Mouse (Mus musculus): ENCODE measurements around the gene Nutm1.
"Not testable (repeated sequence)": the region's sequence is repeated elsewhere in the genome, so short reads cannot be mapped to it uniquely, and the experiment has no call there.

Nutm1 gene

DNA sequence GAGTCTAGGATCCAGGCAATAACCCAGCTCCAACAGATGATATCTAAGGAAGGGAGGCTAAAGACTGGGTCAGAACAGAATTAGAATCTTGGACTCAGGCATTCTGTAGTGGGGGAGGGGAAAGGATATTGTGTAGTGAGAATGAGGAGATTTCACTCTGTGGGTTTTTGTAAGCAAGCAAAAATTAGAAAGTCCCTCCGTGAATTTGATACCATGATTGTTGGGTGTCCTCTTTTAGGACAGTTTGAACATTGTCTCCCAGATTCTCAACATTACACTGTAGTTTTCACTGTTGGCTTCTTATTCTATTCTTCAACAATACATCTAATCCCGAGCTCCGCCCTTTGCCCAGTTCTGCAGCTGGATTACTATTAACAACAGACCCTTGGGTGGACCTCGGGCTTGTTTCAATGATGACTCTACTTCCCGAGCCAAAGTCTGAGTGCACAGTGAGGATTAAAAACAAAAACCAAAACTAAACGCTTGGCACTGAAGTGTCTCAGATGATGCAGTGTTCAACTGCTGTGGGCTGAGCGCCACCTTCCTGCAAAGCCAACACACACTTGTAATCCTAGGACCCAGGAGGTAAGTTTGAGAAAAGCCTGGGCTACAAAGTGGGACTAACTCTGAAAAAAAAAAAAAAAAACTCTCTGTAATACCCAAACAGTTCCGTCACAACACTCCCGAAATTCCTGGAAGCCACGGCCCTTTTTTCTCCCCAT, at the start of gene Nutm1:
Gene Nutm1 (minus strand): TSS at position 51 of the 722 bp plus-strand sequence.
- no peak for DNase-seq (ENCODE audit: low spot score)

DNA sequence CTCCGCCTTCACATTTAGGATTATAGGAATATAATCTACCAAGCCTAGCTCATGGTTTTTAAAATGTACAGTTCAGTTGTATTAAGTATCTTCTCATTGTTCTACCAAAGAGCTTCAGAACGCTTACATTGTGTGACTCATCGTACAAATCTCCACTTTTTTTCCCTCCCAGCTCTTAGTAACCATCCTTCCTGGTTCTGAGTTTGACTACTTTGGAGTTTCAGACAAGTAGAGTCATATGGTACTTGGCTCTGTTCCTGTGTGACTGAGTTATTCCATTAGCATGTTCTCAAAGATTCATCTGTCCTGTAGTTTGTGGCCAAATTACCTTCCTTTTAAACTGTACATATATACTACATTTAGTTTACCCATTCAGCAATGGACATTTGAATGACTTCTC, 49.6 kb upstream of the Nutm1 start:
- DNase-seq (ENCODE audit: low spot score) = no peak

DNA sequence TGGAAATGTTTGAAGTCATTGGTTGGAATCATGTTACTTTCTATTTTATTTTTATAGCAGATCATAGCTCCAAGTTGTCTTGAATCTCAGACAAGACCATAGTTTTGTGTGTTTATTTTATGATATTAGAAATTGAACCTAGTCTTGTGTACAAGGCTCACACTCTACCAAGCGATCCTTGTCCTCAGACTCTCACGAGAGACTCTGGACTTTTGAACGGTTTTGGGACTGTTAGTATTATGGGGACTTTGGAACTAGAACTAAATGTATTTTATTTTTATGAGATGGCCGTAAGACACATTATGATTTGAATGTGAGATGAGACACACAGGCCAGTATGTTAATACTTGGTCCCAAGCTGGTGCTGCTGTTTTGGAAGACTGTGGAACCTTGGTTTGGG, 39.1 kb upstream of the Nutm1 start:
- DNase-seq (ENCODE audit: low spot score) = no peak

DNA sequence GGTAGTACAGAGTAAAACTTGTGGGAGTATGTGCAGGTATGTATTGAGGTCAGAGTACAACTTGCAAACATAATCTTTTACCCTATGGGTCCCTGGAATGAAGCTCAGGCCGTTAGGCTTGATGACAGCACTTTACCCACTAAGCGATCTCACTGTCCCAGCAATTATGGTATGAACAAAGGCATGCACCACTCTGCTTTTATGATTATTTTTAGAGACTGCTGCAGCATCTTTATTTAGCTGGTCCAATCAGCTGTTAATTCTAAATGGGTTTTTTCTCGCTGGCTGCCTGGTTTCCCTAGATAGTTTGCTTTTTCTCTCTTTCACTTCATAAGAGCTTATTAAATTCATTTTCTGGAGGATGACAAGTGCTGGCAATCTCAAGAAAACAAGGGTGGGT, 37.1 kb upstream of the Nutm1 start:
- no peak for DNase-seq (ENCODE audit: low spot score)

DNA sequence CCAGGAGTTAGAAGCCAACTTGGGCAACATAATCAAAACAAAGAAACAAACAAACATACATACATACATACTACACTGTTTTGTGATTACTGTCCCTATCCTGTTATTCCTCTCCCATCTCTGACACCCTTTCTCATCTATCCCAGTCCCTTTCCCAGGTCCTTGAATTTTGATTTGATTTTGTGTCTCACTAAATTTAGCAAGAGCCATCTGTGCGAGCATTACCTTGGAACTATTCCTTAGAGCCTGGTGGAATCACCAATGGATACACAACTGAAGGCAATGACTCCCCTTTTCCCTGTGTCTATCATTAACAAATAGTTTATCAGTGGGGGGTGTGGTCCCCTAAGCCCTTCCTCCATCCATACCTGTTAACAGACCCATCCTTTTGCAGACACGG, 33.7 kb upstream of the Nutm1 start:
- DNase-seq (ENCODE audit: low spot score) = no peak

DNA sequence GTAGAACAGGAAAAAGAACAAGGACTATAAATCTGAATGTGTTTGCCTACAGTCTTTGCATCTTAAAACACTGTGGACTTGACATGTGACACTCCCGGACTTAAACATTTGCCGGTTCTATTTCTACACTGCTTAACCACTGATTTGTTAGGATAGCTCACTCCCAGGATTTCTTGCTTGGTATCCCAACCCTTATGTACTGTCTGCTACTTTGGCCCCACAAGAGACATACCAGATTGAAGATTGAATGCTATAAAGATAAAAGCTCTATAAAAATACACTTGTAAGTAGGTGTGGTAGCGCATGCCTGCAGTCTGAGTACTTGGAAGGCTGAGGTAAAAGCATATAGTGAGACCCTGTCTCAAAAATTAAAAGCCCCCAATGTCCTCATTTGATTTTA, 30.4 kb upstream of the Nutm1 start:
- no peak for DNase-seq (ENCODE audit: low spot score)

DNA sequence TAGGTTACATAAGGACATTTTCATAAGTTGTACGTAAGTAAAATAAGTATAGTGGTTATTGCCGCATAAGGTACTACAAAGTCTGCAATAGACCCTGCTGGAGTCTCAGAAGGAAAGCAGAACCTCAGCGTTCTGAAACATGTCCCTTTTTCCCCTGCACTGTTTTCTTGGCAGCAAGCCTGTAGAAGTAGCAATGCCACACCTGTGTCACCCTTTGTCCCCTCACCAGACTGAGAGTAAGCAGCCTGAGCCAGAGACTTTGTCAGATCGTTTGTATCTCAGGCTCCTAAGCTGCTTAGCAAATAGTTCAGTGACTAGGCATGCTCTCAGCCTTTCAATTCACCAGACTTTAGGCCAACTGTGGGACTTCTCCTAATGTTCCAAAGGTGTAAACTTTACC, 28.0 kb upstream of the Nutm1 start:
- DNase-seq (ENCODE audit: low spot score) = no peak

DNA sequence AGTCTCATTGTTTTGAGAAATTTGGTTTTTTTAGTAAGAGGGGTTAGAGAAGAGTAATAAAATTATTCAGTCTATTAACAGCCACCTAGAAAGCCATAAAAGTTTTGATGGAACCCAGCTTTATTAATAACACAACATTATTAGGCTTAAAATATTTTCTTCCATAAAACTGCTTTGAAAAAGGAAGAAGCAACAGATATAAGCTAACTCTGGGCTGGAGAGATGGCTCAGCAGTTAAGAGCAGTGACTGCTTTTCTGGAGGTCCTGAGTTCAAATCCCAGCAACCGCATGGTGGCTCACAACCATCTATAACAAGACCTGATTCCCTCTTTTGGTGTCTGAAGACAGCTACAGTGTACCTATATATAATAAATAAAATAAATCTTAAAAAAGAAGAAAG, 27.0 kb upstream of the Nutm1 start:
- DNase-seq (ENCODE audit: low spot score) = not testable (repeated sequence)

DNA sequence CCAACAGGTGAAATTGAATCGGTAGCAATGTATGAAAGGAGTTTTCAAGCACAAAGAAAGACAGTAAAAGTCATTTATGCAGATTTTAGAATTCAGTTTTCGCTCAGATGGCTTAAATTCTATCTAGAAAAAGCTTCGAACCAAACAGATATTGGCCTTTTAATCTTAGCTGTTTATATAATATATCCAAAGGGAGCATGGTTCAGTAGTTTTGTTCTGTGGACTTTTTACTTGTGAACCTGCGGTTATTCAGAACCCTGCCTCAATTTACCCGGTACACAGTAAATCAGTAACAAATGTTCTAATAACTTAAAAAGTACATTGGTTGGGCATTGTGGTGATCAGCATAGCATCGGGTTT, 25.9 kb upstream of the Nutm1 start:
- DNase-seq (ENCODE audit: low spot score) = no peak

DNA sequence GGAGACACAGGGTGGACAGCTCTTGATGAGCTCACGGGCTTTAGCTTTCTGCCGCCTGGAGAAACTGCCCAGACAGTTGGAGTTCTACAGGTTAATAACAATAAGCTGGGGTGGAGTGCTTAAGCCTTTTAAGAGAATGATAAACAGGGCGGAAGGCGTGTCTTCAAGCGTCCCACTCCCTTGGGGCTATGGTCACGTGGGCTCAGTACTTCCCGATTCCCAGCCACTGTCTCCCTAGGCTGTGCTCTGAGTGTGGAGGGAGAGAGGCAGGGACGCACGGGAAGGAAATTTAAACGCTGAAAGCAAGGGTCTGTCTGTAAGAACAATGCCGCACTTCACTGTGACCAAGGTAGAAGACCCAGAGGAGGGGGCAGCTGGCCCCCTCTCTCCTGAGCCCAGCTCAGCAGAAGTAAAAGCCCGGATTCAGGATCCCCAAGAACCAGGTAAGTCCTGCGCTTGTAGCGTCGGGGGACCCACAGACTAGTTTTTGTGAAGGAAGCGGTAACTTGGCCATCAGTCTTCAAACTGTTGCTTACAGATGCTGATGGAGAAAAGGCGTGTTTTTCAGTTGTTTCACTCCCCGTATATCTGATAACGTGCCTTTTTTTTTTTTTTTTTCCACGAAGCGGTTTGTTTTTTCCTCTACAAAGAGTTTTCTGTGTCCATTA, 25.4 kb upstream of the Nutm1 start:
- DNase-seq (ENCODE audit: low spot score) = peak; percentile 79

DNA sequence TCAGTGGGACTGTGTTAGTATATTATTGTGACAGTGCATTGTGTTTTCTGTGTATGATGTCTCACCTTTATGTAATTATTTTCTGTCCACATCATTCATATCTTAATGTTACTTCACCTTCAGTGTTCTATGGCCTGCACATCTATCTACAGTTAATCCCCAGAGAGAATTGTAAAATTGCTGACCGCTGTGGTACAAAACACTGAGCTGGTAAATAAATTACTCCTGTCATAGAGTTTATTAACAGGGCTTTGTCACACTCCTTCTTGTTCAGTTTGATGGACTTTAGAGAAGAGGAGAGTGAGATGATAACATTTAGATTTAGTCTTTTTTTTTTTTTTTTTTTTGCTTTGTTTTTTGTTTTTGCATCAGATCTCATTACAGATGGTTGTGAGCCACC, 23.8 kb upstream of the Nutm1 start:
- DNase-seq (ENCODE audit: low spot score) = no peak

DNA sequence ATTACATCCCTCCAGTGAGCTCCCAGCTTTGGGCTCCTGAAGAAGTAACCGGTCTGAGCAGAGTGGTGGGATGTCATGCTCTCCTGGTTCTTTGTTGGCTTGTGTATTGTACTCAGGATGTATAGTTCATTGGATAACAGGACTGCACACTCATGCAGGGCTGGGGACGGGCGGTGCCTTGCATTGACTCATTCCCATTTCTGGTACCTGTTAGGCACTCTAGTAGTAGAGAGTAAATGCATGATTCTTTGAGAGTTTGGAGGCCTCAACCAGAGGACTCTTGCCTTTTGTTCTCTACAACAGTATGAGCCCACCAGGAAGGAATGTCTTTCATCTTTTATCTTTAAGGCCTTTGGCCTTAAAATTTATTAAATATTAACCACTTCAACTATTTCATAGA, 17.8 kb upstream of the Nutm1 start:
- DNase-seq (ENCODE audit: low spot score) = no peak

DNA sequence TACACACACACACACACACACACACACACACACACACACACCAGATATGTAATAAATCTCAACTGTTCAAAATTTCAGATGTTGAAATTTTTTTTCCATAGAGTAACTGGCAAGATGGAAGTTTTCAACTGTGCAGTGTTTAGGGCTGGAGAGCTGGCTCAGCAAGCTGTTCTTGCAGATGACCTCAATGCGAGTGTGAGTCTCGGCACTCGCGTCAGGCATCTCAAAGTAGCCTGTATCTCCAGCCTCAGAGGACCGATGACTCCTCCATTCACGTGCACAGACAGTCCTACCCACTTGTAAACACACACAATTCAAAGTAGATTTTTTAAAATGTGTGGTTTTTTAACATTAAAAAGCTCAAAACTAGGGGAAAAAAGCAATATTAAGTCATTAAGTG, 14.4 kb upstream of the Nutm1 start:
- no peak for DNase-seq (ENCODE audit: low spot score)

DNA sequence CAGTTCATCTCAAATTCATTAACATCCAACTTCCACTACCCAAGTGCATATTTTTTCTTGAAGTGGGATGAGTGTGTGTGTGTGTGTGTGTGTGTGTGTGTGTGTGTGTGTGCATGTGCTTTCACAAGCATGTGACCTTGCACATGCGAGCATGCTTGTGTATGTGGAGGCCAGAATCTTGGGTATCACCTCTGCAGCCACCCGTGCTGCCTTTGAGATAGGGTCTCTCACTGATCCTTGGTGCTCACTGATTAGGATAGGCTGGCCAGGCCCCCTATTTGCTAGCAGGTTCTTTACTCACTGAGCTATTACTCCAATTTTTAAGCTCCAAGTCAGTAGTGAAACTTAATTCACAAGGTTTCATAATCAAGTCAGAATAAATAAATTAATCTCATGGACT, 13.8 kb upstream of the Nutm1 start:
- DNase-seq (ENCODE audit: low spot score) = no peak

DNA sequence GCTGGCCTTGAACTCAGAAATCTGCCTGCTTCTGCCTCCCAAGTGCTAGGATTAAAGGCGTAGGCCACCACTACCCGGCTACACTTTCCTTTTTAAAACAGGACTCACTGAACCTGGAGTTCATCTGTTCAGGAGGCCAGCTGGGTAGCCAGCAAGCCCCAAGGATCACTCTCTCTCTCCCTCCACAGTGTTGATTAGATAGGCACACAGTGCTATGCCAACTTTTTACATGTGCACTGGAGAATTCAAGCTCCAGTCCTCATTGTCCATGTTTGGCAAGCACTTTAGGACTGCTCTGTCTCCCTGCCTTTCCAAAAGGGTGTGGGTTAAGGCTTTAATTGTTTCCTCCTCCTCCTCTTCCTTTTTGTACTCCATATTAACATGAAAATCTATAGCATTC, 10.9 kb upstream of the Nutm1 start:
- no peak for DNase-seq (ENCODE audit: low spot score)

DNA sequence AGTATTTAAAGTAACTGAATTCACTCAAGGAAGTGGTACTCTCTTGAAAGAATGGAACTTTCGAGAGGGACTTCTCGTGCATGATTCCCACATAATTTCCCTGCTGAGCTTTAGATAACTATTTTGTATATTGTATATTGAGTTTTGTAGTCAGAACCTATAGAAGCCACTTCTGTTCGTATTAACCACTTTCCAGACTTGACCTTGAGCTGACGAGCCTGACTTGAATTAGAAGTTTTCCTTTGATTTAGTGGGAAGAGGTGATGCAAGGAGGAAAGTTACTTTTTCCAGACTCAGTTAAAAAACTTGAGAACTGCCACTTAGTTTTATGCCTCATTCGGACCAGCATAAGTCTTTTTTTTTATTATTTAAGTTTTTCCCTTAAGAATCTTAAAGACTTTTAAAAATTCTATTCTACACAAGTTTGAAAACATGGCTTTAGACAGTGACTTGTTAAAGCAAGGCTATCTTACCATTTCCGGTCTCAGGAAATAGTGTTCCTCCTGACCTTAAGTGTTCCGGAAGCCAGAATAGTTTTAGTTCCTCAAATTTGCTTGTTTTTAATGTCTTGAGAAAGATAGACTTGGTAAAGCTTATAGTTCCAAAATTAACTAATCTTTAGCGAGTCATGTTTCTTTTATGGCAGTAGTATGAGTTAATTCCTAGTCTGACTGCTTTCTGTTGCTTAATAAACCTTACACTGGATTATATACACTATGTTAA, 8.6 kb upstream of the Nutm1 start:
- DNase-seq (ENCODE audit: low spot score) = no peak

DNA sequence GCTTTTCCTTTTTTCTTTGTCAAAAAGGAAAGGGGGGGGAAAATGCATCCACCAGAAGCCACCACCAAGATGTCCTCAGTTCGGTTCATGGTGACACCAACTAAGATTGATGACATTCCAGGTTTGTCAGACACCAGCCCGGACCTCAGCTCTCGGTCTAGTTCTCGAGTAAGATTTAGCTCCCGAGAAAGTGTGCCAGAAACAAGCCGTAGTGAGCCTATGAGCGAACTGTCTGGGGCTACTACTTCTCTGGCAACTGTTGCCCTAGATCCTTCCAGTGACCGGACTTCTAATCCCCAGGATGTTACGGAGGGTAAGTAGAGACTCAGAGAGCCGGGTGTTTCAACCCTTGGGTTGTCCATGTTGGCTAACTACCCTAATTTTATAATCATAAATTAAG, 7.7 kb upstream of the Nutm1 start:
- peak; percentile 32 for DNase-seq (ENCODE audit: low spot score)

DNA sequence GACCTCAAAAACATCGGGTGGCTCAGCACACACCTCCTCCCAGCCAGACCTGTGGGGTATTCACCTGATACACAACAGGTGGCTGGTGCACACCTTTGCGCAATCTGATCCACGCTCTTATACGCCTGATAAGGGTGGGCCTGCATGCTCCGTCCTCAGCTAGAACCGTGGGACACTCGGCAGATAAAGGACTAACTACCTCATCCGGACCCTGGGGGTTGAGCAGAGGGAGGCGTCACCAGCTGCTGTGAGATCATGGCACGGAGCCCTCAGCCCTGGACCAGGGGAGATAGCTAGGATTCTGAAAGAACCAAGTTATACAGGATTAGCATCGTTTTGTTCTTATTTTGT, 7.1 kb upstream of the Nutm1 start, which contains the start of gene Gm21985:
Gene Gm21985 (plus strand): TSS at position 73 of the 351 bp plus-strand sequence.
- DNase-seq (ENCODE audit: low spot score) = peak; percentile 54

DNA sequence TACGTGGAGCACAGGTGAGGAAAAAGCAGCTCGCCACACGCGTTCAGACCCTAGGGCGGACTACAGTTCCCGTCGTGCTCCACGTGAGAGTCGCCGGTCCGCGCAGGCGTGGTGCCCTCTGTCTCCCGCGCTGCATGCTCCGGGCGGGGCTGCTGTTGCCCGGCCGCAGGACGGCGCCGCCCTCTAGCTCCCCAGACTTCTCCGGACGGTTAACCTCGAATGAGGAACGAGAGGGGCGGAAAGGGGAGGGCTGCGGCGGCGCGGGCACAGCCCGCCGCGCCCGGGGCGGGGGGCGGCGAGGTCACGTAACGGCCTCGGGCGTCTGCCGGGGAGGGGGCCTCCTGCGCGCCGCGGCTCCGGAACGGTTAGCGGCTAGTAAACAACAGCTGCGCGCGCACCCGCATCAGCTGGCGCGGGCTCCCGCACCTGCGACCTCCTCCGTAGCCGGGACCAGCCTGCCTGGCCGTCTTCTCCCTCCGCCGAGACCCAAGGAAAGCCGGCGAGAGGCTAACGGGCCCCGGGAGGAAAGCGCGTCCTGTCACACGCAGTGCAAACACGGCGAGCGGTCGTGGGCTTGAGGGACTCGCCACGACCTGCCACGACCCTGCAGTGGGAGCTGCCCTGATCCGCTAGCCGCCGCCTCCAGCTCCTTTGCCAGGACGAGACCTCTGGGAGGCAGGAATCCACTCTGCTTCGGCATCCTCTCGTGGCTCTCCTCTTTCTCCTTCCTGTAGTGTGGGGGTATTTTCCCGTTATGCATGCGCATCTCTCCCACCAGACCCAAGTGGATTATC, 6.6 kb upstream of the Nutm1 start, which contains the start of gene Slc12a6:
Gene Slc12a6 (plus strand): TSS at position 378 of the 794 bp plus-strand sequence.
- peak; percentile 91 for DNase-seq (ENCODE audit: low spot score)

DNA sequence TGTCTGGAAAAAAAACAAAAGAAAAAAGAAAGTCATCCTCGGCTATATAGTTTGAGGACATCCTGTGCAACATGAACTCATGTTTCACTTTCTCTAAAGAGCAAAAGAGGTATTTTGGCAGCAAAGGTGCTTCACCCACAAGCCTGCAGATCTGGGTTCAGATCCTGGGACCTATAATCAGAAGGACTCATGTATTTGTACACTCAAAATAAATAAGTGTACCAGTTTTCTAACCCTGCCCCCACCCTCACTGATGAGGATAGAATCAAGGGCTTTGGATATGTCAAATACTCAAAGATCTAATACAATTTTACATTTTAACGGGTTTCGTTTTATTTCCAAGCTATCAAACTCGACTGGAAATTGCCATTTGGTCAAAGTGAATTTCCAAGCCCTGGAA, 5.3 kb upstream of the Nutm1 start:
- DNase-seq (ENCODE audit: low spot score) = no peak

DNA sequence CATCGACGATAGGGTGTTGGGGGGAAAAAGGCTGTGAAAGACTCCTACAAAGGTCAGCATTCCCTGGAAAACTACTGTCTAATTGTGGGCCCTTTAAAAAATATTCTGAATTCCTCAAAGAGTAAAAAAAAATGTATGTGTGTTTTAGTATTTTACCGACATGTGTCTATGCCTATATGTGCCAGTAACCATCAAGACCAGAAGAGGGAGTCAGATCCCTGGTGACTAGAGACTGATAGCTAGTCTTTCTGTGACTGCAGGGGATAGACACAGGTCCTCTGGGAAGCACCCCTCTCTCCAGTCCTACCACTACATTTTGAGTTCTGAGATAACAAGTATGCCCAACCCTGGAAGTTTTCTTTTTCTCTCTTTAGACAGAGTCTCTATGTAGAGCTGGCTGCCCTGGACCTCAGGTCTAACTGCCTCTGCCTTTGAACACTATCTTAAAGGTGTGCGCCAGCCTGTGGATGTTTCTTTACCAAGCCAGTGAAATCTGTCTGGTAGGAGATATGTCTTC, 3.7 kb upstream of the Nutm1 start:
- DNase-seq (ENCODE audit: low spot score) = peak; percentile 25
